Mouse (Mus musculus): ENCODE measurements around the gene Chpf2.

The Chpf2 gene

DNA sequence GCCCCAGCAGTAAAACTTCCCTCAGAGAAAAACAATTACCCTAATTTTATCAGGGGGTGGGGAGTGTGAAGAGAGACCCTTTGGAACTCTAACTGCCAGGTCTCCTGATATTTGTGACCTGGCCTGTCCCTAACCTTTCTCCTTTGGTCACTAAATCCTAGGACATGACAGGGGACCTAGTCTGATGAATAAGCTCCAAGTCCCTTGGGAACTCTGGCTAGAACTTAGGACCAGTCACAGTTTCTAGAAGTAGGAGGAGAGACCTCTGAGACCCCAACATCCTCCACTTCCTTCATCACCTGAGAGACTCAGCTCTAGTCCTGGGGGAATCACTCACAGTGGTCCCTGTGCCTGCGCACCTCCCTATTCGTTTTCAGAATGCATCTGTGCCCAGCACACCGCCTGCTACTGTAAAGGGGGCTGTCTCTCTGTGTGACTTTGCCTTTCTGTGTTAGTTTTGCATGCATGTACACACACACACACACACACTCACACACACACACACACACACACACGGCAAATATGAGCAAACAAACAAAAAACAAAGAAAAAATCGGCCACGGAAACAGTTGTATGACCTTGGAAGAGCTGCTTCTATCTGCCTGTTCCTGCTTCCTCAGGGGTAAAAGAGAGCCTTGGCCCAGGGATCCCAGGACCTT, 18.9 kb downstream of the Chpf2 start:
- no peak for DNase-seq

- no peak for DNase-seq
Observed at GRCm38 (mm10) chr5:24605980-24606665, 19.6 kb downstream of the Chpf2 start.

GRCm38 (mm10) chr5:24609388-24609787, 22.8 kb downstream of the Chpf2 start:
- DNase-seq: no peak

GRCm38 (mm10) chr5:24611366-24612301, 25.1 kb downstream of the Chpf2 start:
- peak in 1 of 2 experiments; percentile 34 for DNase-seq

GRCm38 (mm10) chr5:24612302-24612649, 25.7 kb downstream of the Chpf2 start:
- DNase-seq: no peak

GRCm38 (mm10) chr5:24615097-24615496, 28.6 kb downstream of the Chpf2 start:
- DNase-seq: no peak

- DNase-seq: no peak
Observed at GRCm38 (mm10) chr5:24618921-24619320, 32.4 kb downstream of the Chpf2 start.

DNA sequence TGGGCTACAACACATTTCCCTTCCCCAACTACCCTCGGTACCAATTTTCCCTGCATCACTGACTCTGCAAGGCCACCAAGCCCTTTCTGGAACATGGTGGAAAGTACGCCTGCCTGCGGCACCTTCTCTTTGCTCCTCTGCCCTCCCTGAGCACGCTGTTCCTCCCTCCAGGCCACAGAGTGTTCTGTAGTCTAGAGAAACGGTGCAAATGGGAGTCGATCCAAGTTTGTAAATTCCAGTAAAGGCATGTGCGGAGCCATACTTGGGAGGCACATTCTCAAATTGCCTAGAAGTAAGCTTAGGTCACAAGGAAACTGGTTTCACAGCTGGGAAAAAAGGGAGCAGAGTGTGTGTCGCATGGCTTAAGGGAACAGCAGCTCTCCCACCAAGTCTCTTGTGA, 33.6 kb downstream of the Chpf2 start:
- DNase-seq: no peak

DNA sequence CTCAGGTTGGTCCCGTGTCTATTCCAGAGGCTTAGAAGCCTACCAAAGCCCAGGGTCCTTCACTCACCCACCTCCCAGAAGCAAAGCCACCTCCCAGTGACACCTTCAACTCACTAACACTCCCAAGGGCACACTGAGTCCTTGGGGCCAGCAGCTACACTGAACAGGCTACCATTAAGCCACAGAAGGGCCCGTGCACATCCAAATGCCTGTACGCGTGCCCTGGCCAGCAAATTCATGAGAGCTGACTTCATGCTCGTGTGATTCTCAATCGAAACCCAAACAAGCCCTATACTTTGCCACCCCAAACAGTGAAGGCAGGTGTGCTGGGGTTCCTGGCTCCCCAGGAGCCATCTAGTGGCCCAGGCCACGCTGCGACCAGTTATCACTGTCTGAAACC, 34.1 kb downstream of the Chpf2 start:
- no peak for DNase-seq

DNA sequence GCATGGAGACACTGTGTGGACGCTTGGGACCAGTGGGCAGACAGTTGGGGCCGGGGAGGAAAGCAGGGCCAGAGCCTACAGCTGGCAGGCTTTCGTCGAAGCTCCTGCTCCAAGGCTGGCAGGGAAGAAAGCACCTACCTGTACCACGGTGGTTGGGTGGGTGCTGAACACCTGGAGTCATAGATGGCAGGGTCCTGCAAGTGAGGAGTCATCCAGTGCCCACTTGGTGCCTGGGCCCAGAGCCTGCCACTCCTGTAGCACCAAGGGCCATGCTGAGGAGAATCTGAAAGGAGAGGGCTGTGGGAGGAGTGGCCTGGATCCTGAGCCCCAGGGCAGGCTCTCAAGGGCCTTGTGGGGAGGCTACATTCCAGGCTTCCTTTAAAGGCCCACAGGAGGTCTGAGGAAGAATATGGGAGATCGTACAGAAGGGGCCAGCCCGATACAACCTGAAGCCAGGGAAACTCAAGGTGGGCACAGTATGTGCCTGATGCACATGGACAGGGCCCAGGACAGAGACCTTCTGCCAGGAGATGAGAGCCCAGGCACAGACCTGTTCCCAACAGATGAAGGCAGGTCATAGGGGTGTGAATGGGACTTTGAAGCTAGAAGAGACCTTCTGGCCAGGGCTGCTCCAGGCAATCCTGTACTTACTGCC, 36.0 kb downstream of the Chpf2 start:
- DNase-seq: no peak

DNA sequence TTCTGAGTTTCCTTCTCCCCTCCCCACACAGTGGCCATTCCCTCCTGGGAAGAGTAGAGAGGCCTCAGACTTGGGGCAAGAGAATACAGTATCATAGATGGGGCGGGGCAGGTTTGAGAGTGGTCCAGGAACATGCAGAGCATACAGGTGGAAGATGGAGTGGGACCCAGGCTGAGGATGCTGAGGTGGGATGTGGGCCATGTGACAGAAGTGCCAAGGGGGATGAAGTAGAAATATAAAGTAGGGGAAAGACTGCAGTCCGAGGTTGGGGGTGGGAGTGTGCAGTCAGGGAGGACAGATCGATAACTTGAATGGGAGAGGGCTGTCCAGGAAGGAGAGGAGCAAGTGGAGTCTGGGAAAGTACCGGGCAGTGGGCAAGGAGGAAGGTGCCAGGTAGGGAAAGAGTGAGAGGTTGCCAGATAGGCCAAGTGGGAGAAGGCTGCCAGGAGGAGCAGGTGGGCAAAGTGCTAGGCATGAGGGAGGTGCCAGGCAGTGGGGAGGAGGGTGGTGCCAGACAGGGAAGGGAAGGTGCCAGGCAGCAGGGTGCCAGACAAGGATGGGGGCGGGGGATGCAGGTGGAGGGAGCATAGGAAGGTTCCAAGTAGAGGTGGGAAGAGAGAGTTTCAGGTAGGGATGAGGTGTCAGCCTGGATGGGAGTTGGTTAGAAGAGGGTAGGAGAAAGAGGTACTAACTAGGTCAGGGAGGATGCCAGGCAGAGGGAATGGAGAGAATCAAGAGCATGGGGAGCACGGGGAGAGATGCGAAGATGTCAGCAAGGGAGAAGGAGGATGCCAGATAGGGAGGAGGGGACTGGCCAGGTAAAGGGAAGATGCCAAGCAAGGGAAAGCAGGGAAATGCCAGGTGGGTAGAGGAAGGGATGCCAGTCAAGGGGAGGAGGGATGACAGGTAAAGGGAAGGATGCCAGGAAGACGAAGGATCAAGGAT, 36.8 kb downstream of the Chpf2 start:
- DNase-seq: no peak

DNA sequence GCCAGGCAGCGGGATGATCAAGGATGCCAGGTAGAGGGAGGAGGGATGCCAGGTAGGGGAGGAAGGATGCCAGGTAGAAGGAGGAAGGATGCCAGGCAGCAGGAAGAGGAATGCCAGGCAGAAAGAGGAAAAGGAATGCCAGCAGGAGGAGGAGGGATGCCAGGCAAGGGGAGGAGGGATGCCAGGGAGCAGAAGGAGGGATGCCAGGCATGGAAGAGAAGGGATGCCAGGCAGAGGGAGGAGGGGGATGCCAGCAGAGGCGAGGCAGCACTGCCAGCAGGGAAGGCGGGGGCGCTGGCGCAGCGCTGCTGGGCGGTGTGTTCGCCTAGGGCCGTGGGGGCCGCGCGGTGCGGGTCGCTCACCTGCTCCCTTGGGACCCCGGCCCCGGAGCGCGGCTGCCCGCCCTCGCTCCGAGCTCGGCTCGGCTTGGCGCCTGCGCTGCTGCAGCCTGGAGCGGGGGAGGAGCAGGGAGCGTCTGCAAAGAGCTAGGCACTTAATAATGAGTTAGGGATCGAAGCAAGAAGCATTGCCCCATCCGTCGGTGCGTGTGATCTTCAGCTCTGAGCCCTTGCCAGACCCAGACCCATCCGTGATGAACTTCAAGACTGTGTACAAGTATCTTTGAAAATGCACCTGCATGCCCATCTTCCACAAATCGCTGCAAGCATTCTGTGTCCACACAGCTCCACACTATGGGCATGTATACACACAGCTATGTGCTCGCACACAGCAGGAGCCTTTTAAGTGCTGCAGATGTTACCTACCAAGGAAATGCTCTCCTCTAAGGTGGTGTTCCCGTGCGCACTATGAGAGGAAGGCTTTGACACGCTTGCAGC, 37.7 kb downstream of the Chpf2 start, which contains the start of gene Smarcd3:
Gene Smarcd3, minus strand, starts transcription at position 426 of the 836 bp plus-strand sequence.
- DNase-seq: peak; percentile 67 to 74

DNA sequence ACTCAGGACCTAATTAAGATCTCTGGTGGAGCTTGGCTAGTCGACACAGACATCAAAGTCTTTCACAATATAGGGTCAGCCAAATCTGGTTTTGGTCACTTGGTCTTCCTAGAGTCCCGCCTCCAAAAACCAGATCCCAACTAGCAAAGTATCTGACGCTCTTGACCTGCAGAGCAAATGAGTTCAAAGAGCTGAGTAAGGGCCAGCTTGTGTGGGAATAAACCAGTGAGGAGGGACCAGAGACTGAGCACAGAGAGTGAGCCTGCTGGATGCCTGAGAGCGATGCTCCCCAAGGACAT, 38.2 kb downstream of the Chpf2 start:
- no peak for DNase-seq

DNA sequence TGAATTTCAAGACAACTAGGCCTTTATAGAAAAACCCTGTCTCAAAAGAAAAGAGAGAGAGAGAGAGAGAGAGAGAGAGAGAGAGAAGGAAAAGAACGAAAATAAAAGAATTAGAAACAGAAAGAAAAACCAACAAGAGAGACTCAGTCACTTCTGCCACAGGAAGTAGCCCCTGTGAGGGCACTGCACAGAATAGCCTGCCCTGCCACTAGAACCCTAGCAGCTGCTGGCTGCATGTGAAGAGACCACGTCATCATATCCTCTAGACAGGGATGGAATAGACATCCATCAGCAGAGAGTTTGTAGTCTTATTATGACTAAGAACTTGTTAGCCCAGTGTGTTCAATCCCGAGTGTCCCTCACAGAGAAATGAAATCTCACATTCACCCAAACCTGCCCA, 43.2 kb downstream of the Chpf2 start:
- no peak for DNase-seq

GRCm38 (mm10) chr5:24635093-24635492, 48.6 kb downstream of the Chpf2 start:
- no peak for DNase-seq

DNA sequence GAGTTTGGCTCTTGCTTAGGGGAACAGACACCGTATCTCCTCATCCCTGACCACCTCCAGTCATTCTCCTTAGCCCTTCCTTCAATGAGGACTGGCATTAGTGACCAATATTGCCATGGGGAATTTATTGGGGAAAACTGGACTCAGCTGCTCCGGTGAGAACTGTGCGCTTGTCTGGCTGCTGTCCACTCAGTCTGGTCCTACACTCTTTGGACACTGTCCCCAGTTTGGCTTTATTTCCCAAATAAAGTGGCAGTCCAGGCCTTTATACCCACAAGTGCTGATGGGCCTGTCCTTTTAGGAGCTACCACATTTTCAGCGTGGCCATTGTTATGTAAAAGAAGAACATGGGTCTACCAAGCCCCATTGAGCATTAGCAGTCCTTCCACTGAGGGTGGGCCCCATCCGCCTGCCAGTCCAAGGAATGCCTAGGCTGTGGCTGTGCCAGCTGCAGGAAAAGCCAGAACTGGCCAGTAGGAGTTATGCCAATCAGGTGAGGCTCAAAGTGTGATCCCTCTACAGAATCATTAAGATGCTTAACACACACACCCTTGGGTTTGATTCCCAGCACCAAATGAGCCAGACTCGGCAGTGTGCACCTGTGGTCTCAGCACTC, 49.1 kb downstream of the Chpf2 start:
- no peak for DNase-seq

- no peak for DNase-seq
Observed at GRCm38 (mm10) chr5:24636987-24637386, 50.4 kb downstream of the Chpf2 start.

DNA sequence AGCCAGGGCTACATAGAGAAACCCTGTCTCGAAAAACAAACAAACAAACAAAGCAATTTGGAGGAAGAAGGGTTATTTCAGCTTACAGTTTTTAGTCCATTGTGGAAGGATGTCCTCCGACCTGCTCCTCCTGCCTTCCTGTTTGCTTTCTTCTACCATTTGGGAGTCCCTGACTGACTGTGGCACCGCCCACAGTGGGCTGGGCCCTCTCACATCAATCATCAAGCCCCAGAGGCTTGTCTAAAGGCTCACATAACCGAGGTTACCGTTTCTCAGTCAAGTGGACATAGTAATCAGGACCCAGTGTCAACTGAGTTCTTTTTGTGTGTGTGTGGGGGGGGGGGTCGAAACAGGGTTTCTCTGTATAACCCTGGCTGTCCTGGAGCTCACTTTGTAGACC, 51.6 kb downstream of the Chpf2 start:
- no peak for DNase-seq

DNA sequence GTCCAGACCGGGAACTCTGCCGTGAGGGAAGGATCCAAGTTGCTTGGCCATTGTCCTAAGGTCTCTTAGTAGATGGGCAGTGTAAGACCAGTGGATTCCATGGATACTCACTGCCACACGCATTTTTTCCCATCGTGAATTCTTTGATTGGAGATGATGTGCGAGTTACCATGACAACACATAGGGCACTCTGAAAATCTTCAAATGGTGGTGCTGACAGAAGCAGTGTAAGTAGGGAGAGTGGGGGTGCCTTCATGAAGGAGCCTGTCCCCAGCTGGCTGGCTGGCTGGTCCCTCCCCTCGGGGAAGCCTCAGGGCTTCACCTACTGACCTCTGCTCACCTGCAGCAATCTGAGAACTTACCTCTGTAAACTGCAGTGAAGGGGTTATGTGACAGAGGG, 52.5 kb downstream of the Chpf2 start:
- no peak for DNase-seq

Measured in kidney, postnatal 4 days (tissue).